Comparison of ENCODE assay signal across 13 mouse cellular contexts in genomic region chr15:12907962-12908719, GRCm38 (mm10).
DNase-seq lines count a peak whose midpoint lies in the region; ATAC-seq and TF ChIP-seq lines count a peak whose summit lies in the region.
"Had no signal": no experiment of that assay in that cellular context is flagged by ENCODE, and none has a peak within 500 bp of the region (broad histone marks: within the 10 kb centered on the region; RNA-seq: fewer than 3 reads in every experiment).

No protein-coding gene starts in this region.

- TF ChIP-seq EP300 in stomach, postnatal 0 days (optimal IDR thresholded peaks at IDR 0.05): no peak

- 0 out of 2 replicates have a peak, but pooled peaks have one; percentile 36 for ATAC-seq in forebrain, embryonic 15.5 days (replicated peaks)
- ATAC-seq in forebrain, embryonic 13.5 days: no peak; the same call in 1 of the 2 replicates
- ATAC-seq in heart, embryonic 16.5 days (replicated peaks; ENCODE audit: extremely low read depth, insufficient read depth, low FRiP score): peak; percentile 71
- ATAC-seq in stomach, embryonic 14.5 days (ENCODE audit: insufficient number of reproducible peaks, insufficient read depth, low FRiP score, low read depth): 0 out of 2 replicates have a peak, but pooled peaks have one; percentile 40
- no peak; the same call in 1 of the 2 replicates for ATAC-seq in stomach, postnatal 0 days (ENCODE audit: low FRiP score, low TSS enrichment)
- no peak for ATAC-seq in midbrain, embryonic 15.5 days (replicated peaks)
- ATAC-seq: inflammation-experienced regulatory T-cells, adult 6 months had no signal

- no peak overlapping the region for H3K27ac ChIP-seq in forebrain, embryonic 15.5 days (replicated peaks)
- H3K27ac ChIP-seq in forebrain, embryonic 13.5 days: no peak overlapping the region
- peak overlapping the region; percentile 25; the same call in 1 of the 2 replicates for H3K27ac ChIP-seq in heart, embryonic 16.5 days (ENCODE audit: low read length)
- H3K27ac ChIP-seq in stomach, embryonic 14.5 days (ENCODE audit: low read length): no peak overlapping the region
- no peak overlapping the region for H3K27ac ChIP-seq in stomach, postnatal 0 days (replicated peaks)
- H3K27ac ChIP-seq in midbrain, embryonic 15.5 days: no peak overlapping the region

- H3K4me3 ChIP-seq in forebrain, embryonic 15.5 days: no peak overlapping the region
- H3K4me3 ChIP-seq in forebrain, embryonic 13.5 days: no peak overlapping the region
- no peak overlapping the region for H3K4me3 ChIP-seq in heart, embryonic 16.5 days (ENCODE audit: low read length)
- H3K4me3 ChIP-seq in stomach, embryonic 14.5 days (ENCODE audit: low read depth, low read length): no peak overlapping the region
- H3K4me3 ChIP-seq in stomach, postnatal 0 days (ENCODE audit: low read depth, low read length): no peak overlapping the region
- H3K4me3 ChIP-seq in midbrain, embryonic 15.5 days: no peak overlapping the region

- no peaks in the 10 kb centered on the region for H3K9me3 ChIP-seq in forebrain, embryonic 15.5 days
- H3K9me3 ChIP-seq in forebrain, embryonic 13.5 days (replicated peaks): no peaks in the 10 kb centered on the region
- H3K9me3 ChIP-seq in heart, embryonic 16.5 days (replicated peaks; ENCODE audit: control insufficient read depth, low read length): no peaks in the 10 kb centered on the region
- H3K9me3 ChIP-seq in stomach, embryonic 14.5 days (ENCODE audit: control insufficient read depth, low read depth, low read length): no peaks in the 10 kb centered on the region
- no peaks in the 10 kb centered on the region for H3K9me3 ChIP-seq in stomach, postnatal 0 days (ENCODE audit: control insufficient read depth, low read length)
- no peaks in the 10 kb centered on the region for H3K9me3 ChIP-seq in midbrain, embryonic 15.5 days

- no peak overlapping the region for H3K9ac ChIP-seq in forebrain, embryonic 15.5 days (replicated peaks)
- H3K9ac ChIP-seq in forebrain, embryonic 13.5 days: no peak overlapping the region
- no peak overlapping the region for H3K9ac ChIP-seq in heart, embryonic 16.5 days (ENCODE audit: low read length)
- no peak overlapping the region for H3K9ac ChIP-seq in stomach, embryonic 14.5 days (replicated peaks; ENCODE audit: low read depth, low read length)
- no peak overlapping the region for H3K9ac ChIP-seq in stomach, postnatal 0 days (ENCODE audit: low read length)
- H3K9ac ChIP-seq in midbrain, embryonic 15.5 days: no peak overlapping the region

- H3K36me3 ChIP-seq in forebrain, embryonic 15.5 days: peaks cover 24% of the 10 kb centered on the region
- peaks cover 63% of the 10 kb centered on the region for H3K36me3 ChIP-seq in forebrain, embryonic 13.5 days (ENCODE audit: poor library complexity, severe bottlenecking)
- peaks cover under 1% of the 10 kb centered on the region; the same call in 1 of the 2 replicates for H3K36me3 ChIP-seq in heart, embryonic 16.5 days (ENCODE audit: control insufficient read depth, insufficient read depth)
- peaks cover 20% of the 10 kb centered on the region for H3K36me3 ChIP-seq in stomach, embryonic 14.5 days (ENCODE audit: control insufficient read depth, insufficient read depth, low read length)
- peaks cover 3% of the 10 kb centered on the region; the same call in 1 of the 2 replicates for H3K36me3 ChIP-seq in stomach, postnatal 0 days (ENCODE audit: control insufficient read depth, insufficient read depth, low read length)
- peaks cover 8% of the 10 kb centered on the region for H3K36me3 ChIP-seq in midbrain, embryonic 15.5 days (replicated peaks)

- peaks cover 12% of the 10 kb centered on the region for H3K4me1 ChIP-seq in forebrain, embryonic 15.5 days
- no peaks in the 10 kb centered on the region for H3K4me1 ChIP-seq in forebrain, embryonic 13.5 days
- peaks cover 8% of the 10 kb centered on the region for H3K4me1 ChIP-seq in heart, embryonic 16.5 days (ENCODE audit: control insufficient read depth, insufficient read depth, low read length)
- 0 out of 2 replicates have a peak, but pooled peaks cover 4% of the 10 kb centered on the region for H3K4me1 ChIP-seq in stomach, embryonic 14.5 days (ENCODE audit: control insufficient read depth, insufficient read depth, low read length)
- H3K4me1 ChIP-seq in stomach, postnatal 0 days (replicated peaks; ENCODE audit: control insufficient read depth, insufficient read depth): no peaks in the 10 kb centered on the region
- H3K4me1 ChIP-seq in midbrain, embryonic 15.5 days: no peaks in the 10 kb centered on the region

- no peak overlapping the region for H3K4me2 ChIP-seq in forebrain, embryonic 15.5 days (replicated peaks)
- H3K4me2 ChIP-seq in forebrain, embryonic 13.5 days: no peak overlapping the region
- H3K4me2 ChIP-seq in heart, embryonic 16.5 days (ENCODE audit: low read depth, low read length): peak overlapping the region; percentile 37; the same call in 1 of the 2 replicates
- no peak overlapping the region for H3K4me2 ChIP-seq in stomach, embryonic 14.5 days (replicated peaks; ENCODE audit: low read depth, low read length)
- H3K4me2 ChIP-seq in stomach, postnatal 0 days (replicated peaks; ENCODE audit: low read depth): no peak overlapping the region
- no peak overlapping the region for H3K4me2 ChIP-seq in midbrain, embryonic 15.5 days

- H3K27me3 ChIP-seq in forebrain, embryonic 15.5 days: no peaks in the 10 kb centered on the region
- no peaks in the 10 kb centered on the region for H3K27me3 ChIP-seq in forebrain, embryonic 13.5 days
- no peaks in the 10 kb centered on the region for H3K27me3 ChIP-seq in heart, embryonic 16.5 days (ENCODE audit: control insufficient read depth, insufficient read depth, low read length)
- no peaks in the 10 kb centered on the region for H3K27me3 ChIP-seq in stomach, embryonic 14.5 days (ENCODE audit: control insufficient read depth, insufficient read depth, low read length)
- H3K27me3 ChIP-seq in stomach, postnatal 0 days (ENCODE audit: control insufficient read depth, insufficient read depth, low read length): no peaks in the 10 kb centered on the region
- no peaks in the 10 kb centered on the region for H3K27me3 ChIP-seq in midbrain, embryonic 15.5 days (replicated peaks)

- no peak for TF ChIP-seq CTCF in stomach, postnatal 0 days (IDR thresholded peaks at IDR 0.05; ENCODE audit: low read depth)

- DNase-seq in heart, adult 8-10 months (ENCODE audit: low spot score): no peak
- DNase-seq in stomach, postnatal 0 days (ENCODE audit: low spot score): no peak
- no peak for DNase-seq in layer of hippocampus, adult 9-11 months
- DNase-seq: adrenal gland, adult 8-10 months; cerebellum, postnatal 14 days; lung, postnatal 4 days; right cerebral cortex, postnatal 14 days had no signal

- 80% methylated on average over 19 of the region's 19 CpGs for WGBS in forebrain, embryonic 15.5 days
- WGBS in forebrain, embryonic 13.5 days: 82% methylated on average over 19 of the region's 19 CpGs
- WGBS in heart, embryonic 16.5 days: 43% methylated on average over 19 of the region's 19 CpGs
- WGBS in stomach, embryonic 14.5 days: 71% methylated on average over 19 of the region's 19 CpGs
- 65% methylated on average over 19 of the region's 19 CpGs for WGBS in stomach, postnatal 0 days
- WGBS in midbrain, embryonic 15.5 days: 77% methylated on average over 19 of the region's 19 CpGs

Comparison
In these comparisons a context has a peak if more than half of its experiments do, and no peak if none do; other contexts are left out.
1. ATAC-seq: peak in forebrain, embryonic 15.5 days (single experiment), heart, embryonic 16.5 days (single experiment) and stomach, embryonic 14.5 days (single experiment); none in forebrain, embryonic 13.5 days (single experiment), stomach, postnatal 0 days (single experiment) and midbrain, embryonic 15.5 days (single experiment).